Mouse (Mus musculus) kidney, postnatal 10 days (tissue): ENCODE measurements around the gene Pabpn1l.
A peak's percentile ranks its signal among the peaks of the same experiment; 100 is the strongest.

Experiments used
- DNase-seq: peaks from one replicate; pipeline ENCODE4 v3.0.0; 2021; ENCODE audit warnings: mixed read lengths

Pabpn1l gene

GRCm38 (mm10) chr8:122616181-122616905, 6.2 kb downstream of the Pabpn1l start:
- DNase-seq = no peak

GRCm38 (mm10) chr8:122611295-122612133, 11.0 kb downstream of the Pabpn1l start, which contains the start of the genes Galns and Trappc2l:
TSS of gene Galns (minus strand) at chr8:122611463.
TSS of gene Trappc2l (plus strand) at chr8:122611640.
- peak; percentile 98 for DNase-seq

GRCm38 (mm10) chr8:122610612-122611277, 11.8 kb downstream of the Pabpn1l start:
- no peak for DNase-seq

GRCm38 (mm10) chr8:122610209-122610608, 12.3 kb downstream of the Pabpn1l start:
- DNase-seq = no peak

GRCm38 (mm10) chr8:122606810-122607209, 15.7 kb downstream of the Pabpn1l start:
- DNase-seq = no peak

GRCm38 (mm10) chr8:122605367-122605766, 17.2 kb downstream of the Pabpn1l start:
- no peak for DNase-seq

- DNase-seq = no peak
Measured at GRCm38 (mm10) chr8:122604640-122605039, 17.9 kb downstream of the Pabpn1l start.

- DNase-seq = no peak
Measured at GRCm38 (mm10) chr8:122600666-122601065, 21.9 kb downstream of the Pabpn1l start.

- DNase-seq = no peak
Measured at GRCm38 (mm10) chr8:122596031-122596430, 26.5 kb downstream of the Pabpn1l start.

- DNase-seq = no peak
Measured at GRCm38 (mm10) chr8:122593783-122594507, 28.6 kb downstream of the Pabpn1l start.

GRCm38 (mm10) chr8:122593240-122593639, 29.3 kb downstream of the Pabpn1l start:
- DNase-seq = no peak

- no peak for DNase-seq
Measured at GRCm38 (mm10) chr8:122586749-122587148, 35.8 kb downstream of the Pabpn1l start.

GRCm38 (mm10) chr8:122586171-122586570, 36.4 kb downstream of the Pabpn1l start:
- no peak for DNase-seq

- no peak for DNase-seq
Measured at GRCm38 (mm10) chr8:122585411-122585891, 37.1 kb downstream of the Pabpn1l start.

- no peak for DNase-seq
Measured at GRCm38 (mm10) chr8:122584981-122585380, 37.6 kb downstream of the Pabpn1l start.

- no peak for DNase-seq
Measured at GRCm38 (mm10) chr8:122580926-122581325, 41.6 kb downstream of the Pabpn1l start.

- DNase-seq = peak; percentile 41
Measured at GRCm38 (mm10) chr8:122579196-122579595, 43.3 kb downstream of the Pabpn1l start.

GRCm38 (mm10) chr8:122577116-122577515, 45.4 kb downstream of the Pabpn1l start:
- no peak for DNase-seq

GRCm38 (mm10) chr8:122576648-122577022, 45.9 kb downstream of the Pabpn1l start, which contains the start of gene Aprt:
TSS of gene Aprt (minus strand) at chr8:122576909.
- peak; percentile 96 for DNase-seq

GRCm38 (mm10) chr8:122575735-122576647, 46.5 kb downstream of the Pabpn1l start:
- DNase-seq = no peak

GRCm38 (mm10) chr8:122575286-122575685, 47.3 kb downstream of the Pabpn1l start:
- no peak for DNase-seq
